29 mouse cellular contexts compared by ENCODE assay signal in the genomic region with DNA sequence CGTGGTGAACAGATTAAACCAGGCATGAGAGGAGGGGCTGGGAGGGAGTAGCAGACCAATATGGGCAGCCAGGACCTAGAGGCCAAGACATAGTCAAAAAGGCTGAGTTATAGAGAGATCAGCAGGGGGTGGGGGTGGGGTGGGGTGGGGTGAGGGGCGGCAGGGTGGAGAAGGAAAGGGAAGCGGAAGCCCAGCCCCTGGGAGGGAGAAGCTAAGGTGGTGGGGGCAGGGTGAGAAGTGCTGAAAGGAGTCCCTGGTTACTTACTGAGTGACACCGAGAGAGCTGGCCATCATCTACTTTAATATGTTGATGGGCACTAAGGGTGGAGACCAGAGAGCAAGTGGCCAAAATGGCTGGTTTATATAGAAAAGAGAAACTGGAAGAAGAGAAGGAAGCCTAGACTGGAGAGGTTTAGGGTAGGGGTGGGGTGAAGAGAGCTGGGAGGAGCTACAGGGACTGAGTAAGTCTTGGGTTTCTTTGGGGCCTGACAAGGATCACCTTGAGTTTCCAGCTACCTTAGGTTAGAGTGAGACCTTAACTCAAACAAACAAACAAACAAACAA. TPM values are rescaled to one million over a fixed set of nuclear protein-coding genes. Genes with fewer than 3 reads are reported as not detected.
"Had no signal": no experiment of that assay in that cellular context is flagged by ENCODE, and none has a peak within 500 bp of the region (broad histone marks: within the 10 kb centered on the region; RNA-seq: fewer than 3 reads in every experiment).

No protein-coding gene starts in this region.

- H3K27ac ChIP-seq: layer of hippocampus, adult 2 months; limb, embryonic 10.5 days; limb, embryonic 13.5 days; liver, embryonic 15.5 days; stomach, postnatal 0 days had no signal

- H3K4me1 ChIP-seq: limb, embryonic 13.5 days; liver, embryonic 15.5 days had no signal

- H3K9ac ChIP-seq: limb, embryonic 13.5 days; liver, embryonic 15.5 days had no signal

- H3K9me3 ChIP-seq: limb, embryonic 10.5 days; limb, embryonic 13.5 days; liver, embryonic 15.5 days had no signal

- DNase-seq: kidney, adult 9 months; kidney, postnatal 25 days; layer of hippocampus, adult 9-11 months; lung, adult 2 months; lung, postnatal 14 days; lung, postnatal 4 days; midbrain, embryonic 14.5 days; right cerebral cortex, adult 18-20 months; right cerebral cortex, postnatal 14 days; right cerebral cortex, postnatal 4 days; thymus, adult 2 months; thymus, postnatal 14 days; thymus, postnatal 4 days had no signal

- H3K4me2 ChIP-seq: limb, embryonic 13.5 days; liver, embryonic 15.5 days; midbrain, embryonic 11.5 days had no signal

- H3K4me3 ChIP-seq: layer of hippocampus, adult 2 months; limb, embryonic 10.5 days; limb, embryonic 13.5 days; liver, embryonic 15.5 days had no signal

- H3K27me3 ChIP-seq: limb, embryonic 13.5 days; liver, embryonic 15.5 days had no signal

- H3K36me3 ChIP-seq: limb, embryonic 10.5 days; limb, embryonic 13.5 days; liver, embryonic 15.5 days had no signal

RNA-seq across cellular contexts. Expression of a gene that starts 20.2 kb away (rescaled TPM):
- total RNA-seq: megakaryocyte progenitor cell, adult 5-6 weeks; megakaryocyte-erythroid progenitor cell, adult 5-6 weeks had no signal

RNA-seq across cellular contexts. Expression of a gene that starts 31.4 kb away (rescaled TPM):
- total RNA-seq: layer of hippocampus, adult 2 months; layer of hippocampus, postnatal 25 days; left cerebral cortex, adult 18-20 months; left cerebral cortex, postnatal 25 days; liver, adult 2 months; megakaryocyte progenitor cell, adult 5-6 weeks; megakaryocyte-erythroid progenitor cell, adult 5-6 weeks; midbrain, postnatal 0 days had no signal
- polyA plus RNA-seq: large intestine, adult 2 months; liver, adult 2 months; liver, embryonic 15.5 days; midbrain, embryonic 11.5 days; midbrain, embryonic 14.5 days; midbrain, postnatal 0 days; neural tube, embryonic 11.5 days; neural tube, embryonic 14.5 days; thymus, adult 2 months had no signal
